19 mouse cellular contexts compared by ENCODE assay signal in the genomic region with DNA sequence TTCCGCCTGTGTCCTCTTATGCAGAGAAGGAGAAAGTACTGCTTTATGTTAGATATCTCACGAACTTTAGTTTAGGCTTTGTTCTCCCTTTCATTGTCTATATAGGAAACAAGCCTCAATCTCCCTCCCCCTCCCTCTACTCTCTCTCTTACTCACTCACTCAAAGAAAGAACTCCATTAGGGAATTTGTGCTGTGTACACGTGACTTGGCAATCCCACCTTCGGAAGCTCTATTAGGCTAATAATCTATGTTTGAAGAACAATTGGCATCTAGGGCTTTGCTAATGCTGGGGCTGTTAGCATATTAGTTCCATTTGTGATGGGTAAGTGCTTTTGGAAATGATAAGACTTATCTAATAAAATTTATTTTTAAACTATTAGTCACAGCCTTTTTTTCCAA.
A peak's percentile ranks its signal among the peaks of the same experiment; 100 is the strongest.
DNase-seq lines count a peak whose midpoint lies in the region; ATAC-seq lines count a peak whose summit lies in the region.
"Had no signal": no experiment of that assay in that cellular context is flagged by ENCODE, and none has a peak within 500 bp of the region (broad histone marks: within the 10 kb centered on the region; RNA-seq: fewer than 3 reads in every experiment).

No protein-coding gene starts in this region.

- peak; percentile 51 for DNase-seq in forebrain, embryonic 14.5 days (ENCODE audit: low spot score)
- DNase-seq in forebrain, embryonic 11.5 days (ENCODE audit: low spot score): no peak
- no peak for DNase-seq in hindbrain, embryonic 14.5 days (ENCODE audit: low spot score)
- no peak for DNase-seq in hindbrain, embryonic 11.5 days (ENCODE audit: low spot score)
- no peak for DNase-seq in midbrain, embryonic 10.5 days (ENCODE audit: low spot score)
- no peak for DNase-seq in cerebellum, postnatal 10 days
- DNase-seq: adrenal gland, postnatal 10 days; cerebellum, adult 11-12 months; cerebellum, adult 9-10 months; cerebellum, postnatal 36 days; gastrocnemius, postnatal 10 days; heart, adult 18-20 months; heart, postnatal 10 days; heart, postnatal 4 days had no signal

- H3K27me3 ChIP-seq in forebrain, embryonic 14.5 days (replicated peaks; ENCODE audit: control insufficient read depth, insufficient read depth, low read length): no peaks in the 10 kb centered on the region
- H3K27me3 ChIP-seq in forebrain, embryonic 11.5 days (ENCODE audit: control insufficient read depth, insufficient read depth, low read length): no peaks in the 10 kb centered on the region
- H3K27me3 ChIP-seq in hindbrain, embryonic 14.5 days (ENCODE audit: control insufficient read depth, insufficient read depth, low read length): no peaks in the 10 kb centered on the region
- no peaks in the 10 kb centered on the region for H3K27me3 ChIP-seq in hindbrain, embryonic 11.5 days (ENCODE audit: control insufficient read depth, insufficient read depth, low read length)
- H3K27me3 ChIP-seq in midbrain, embryonic 15.5 days (replicated peaks): no peaks in the 10 kb centered on the region
- no peaks in the 10 kb centered on the region for H3K27me3 ChIP-seq in midbrain, embryonic 10.5 days (ENCODE audit: low read depth, poor library complexity, severe bottlenecking)
- H3K27me3 ChIP-seq in neural tube, embryonic 14.5 days (ENCODE audit: control insufficient read depth, insufficient read depth, low read length): no peaks in the 10 kb centered on the region
- H3K27me3 ChIP-seq: embryonic facial prominence, embryonic 13.5 days; intestine, embryonic 15.5 days had no signal

- no peak for ATAC-seq in forebrain, embryonic 14.5 days
- ATAC-seq in forebrain, embryonic 11.5 days (replicated peaks; ENCODE audit: low FRiP score): no peak
- no peak for ATAC-seq in hindbrain, embryonic 14.5 days (ENCODE audit: low FRiP score)
- no peak for ATAC-seq in hindbrain, embryonic 11.5 days (ENCODE audit: low FRiP score)
- no peak for ATAC-seq in midbrain, embryonic 15.5 days (replicated peaks)
- no peak for ATAC-seq in neural tube, embryonic 14.5 days (ENCODE audit: low read depth)
- ATAC-seq: intestine, embryonic 15.5 days had no signal

- no peak overlapping the region for H3K4me3 ChIP-seq in forebrain, embryonic 14.5 days (ENCODE audit: low read depth, low read length)
- no peak overlapping the region for H3K4me3 ChIP-seq in forebrain, embryonic 11.5 days (ENCODE audit: low read depth, low read length)
- no peak overlapping the region for H3K4me3 ChIP-seq in hindbrain, embryonic 14.5 days (replicated peaks; ENCODE audit: low read length)
- no peak overlapping the region for H3K4me3 ChIP-seq in hindbrain, embryonic 11.5 days (ENCODE audit: low read depth, low read length)
- H3K4me3 ChIP-seq in midbrain, embryonic 15.5 days: no peak overlapping the region
- H3K4me3 ChIP-seq in midbrain, embryonic 10.5 days: no peak overlapping the region
- no peak overlapping the region for H3K4me3 ChIP-seq in neural tube, embryonic 14.5 days (ENCODE audit: low read depth, low read length)
- H3K4me3 ChIP-seq: embryonic facial prominence, embryonic 13.5 days; heart, embryonic 10.5 days; intestine, embryonic 15.5 days had no signal

- H3K9me3 ChIP-seq in forebrain, embryonic 14.5 days (replicated peaks; ENCODE audit: control insufficient read depth, low read length): no peaks in the 10 kb centered on the region
- H3K9me3 ChIP-seq in forebrain, embryonic 11.5 days (ENCODE audit: control insufficient read depth, low read length): no peaks in the 10 kb centered on the region
- H3K9me3 ChIP-seq in hindbrain, embryonic 14.5 days (ENCODE audit: control insufficient read depth, low read length): no peaks in the 10 kb centered on the region
- no peaks in the 10 kb centered on the region for H3K9me3 ChIP-seq in hindbrain, embryonic 11.5 days (ENCODE audit: control insufficient read depth, low read length)
- no peaks in the 10 kb centered on the region for H3K9me3 ChIP-seq in midbrain, embryonic 15.5 days
- H3K9me3 ChIP-seq in midbrain, embryonic 10.5 days (replicated peaks): no peaks in the 10 kb centered on the region
- no peaks in the 10 kb centered on the region for H3K9me3 ChIP-seq in neural tube, embryonic 14.5 days (ENCODE audit: control insufficient read depth, low read length)
- H3K9me3 ChIP-seq: embryonic facial prominence, embryonic 13.5 days; heart, embryonic 10.5 days; intestine, embryonic 15.5 days had no signal

- no peak overlapping the region for H3K9ac ChIP-seq in forebrain, embryonic 14.5 days (ENCODE audit: low read length)
- H3K9ac ChIP-seq in forebrain, embryonic 11.5 days (ENCODE audit: low read length): no peak overlapping the region
- H3K9ac ChIP-seq in hindbrain, embryonic 14.5 days: no peak overlapping the region
- no peak overlapping the region for H3K9ac ChIP-seq in hindbrain, embryonic 11.5 days (ENCODE audit: low read depth, low read length)
- H3K9ac ChIP-seq in midbrain, embryonic 15.5 days: no peak overlapping the region
- no peak overlapping the region for H3K9ac ChIP-seq in neural tube, embryonic 14.5 days (replicated peaks; ENCODE audit: low read depth, low read length)
- H3K9ac ChIP-seq: embryonic facial prominence, embryonic 13.5 days; intestine, embryonic 15.5 days had no signal

- H3K4me1 ChIP-seq in forebrain, embryonic 14.5 days (ENCODE audit: control insufficient read depth, insufficient read depth, low read length): peaks cover 6% of the 10 kb centered on the region; the same call in 1 of the 2 replicates
- peaks cover 3% of the 10 kb centered on the region; the same call in 1 of the 2 replicates for H3K4me1 ChIP-seq in forebrain, embryonic 11.5 days (replicated peaks; ENCODE audit: control insufficient read depth, insufficient read depth, low read length)
- peaks cover 34% of the 10 kb centered on the region for H3K4me1 ChIP-seq in hindbrain, embryonic 14.5 days (replicated peaks; ENCODE audit: control insufficient read depth, insufficient read depth, low read length)
- no peaks in the 10 kb centered on the region for H3K4me1 ChIP-seq in hindbrain, embryonic 11.5 days (replicated peaks; ENCODE audit: control insufficient read depth, insufficient read depth, low read length)
- H3K4me1 ChIP-seq in midbrain, embryonic 15.5 days: peaks cover 37% of the 10 kb centered on the region
- peaks cover 12% of the 10 kb centered on the region; the same call in 1 of the 2 replicates for H3K4me1 ChIP-seq in midbrain, embryonic 10.5 days
- H3K4me1 ChIP-seq in neural tube, embryonic 14.5 days (ENCODE audit: control insufficient read depth, insufficient read depth, low read length): peaks cover 34% of the 10 kb centered on the region
- H3K4me1 ChIP-seq: intestine, embryonic 15.5 days had no signal

- no peaks in the 10 kb centered on the region for H3K36me3 ChIP-seq in forebrain, embryonic 14.5 days (ENCODE audit: control insufficient read depth, insufficient read depth, low read length)
- no peaks in the 10 kb centered on the region for H3K36me3 ChIP-seq in forebrain, embryonic 11.5 days (ENCODE audit: control insufficient read depth, insufficient read depth, low read length)
- H3K36me3 ChIP-seq in hindbrain, embryonic 14.5 days (replicated peaks; ENCODE audit: control insufficient read depth, insufficient read depth): no peaks in the 10 kb centered on the region
- H3K36me3 ChIP-seq in hindbrain, embryonic 11.5 days (ENCODE audit: control insufficient read depth, insufficient read depth, low read length): no peaks in the 10 kb centered on the region
- no peaks in the 10 kb centered on the region for H3K36me3 ChIP-seq in midbrain, embryonic 15.5 days (replicated peaks)
- no peaks in the 10 kb centered on the region for H3K36me3 ChIP-seq in midbrain, embryonic 10.5 days
- H3K36me3 ChIP-seq in neural tube, embryonic 14.5 days (ENCODE audit: control insufficient read depth, insufficient read depth, low read length): no peaks in the 10 kb centered on the region
- H3K36me3 ChIP-seq: embryonic facial prominence, embryonic 13.5 days; heart, embryonic 10.5 days; intestine, embryonic 15.5 days had no signal

- H3K4me2 ChIP-seq in forebrain, embryonic 14.5 days (ENCODE audit: low read length): no peak overlapping the region
- H3K4me2 ChIP-seq in forebrain, embryonic 11.5 days (ENCODE audit: low read depth, low read length, severe bottlenecking): no peak overlapping the region
- no peak overlapping the region for H3K4me2 ChIP-seq in hindbrain, embryonic 14.5 days (replicated peaks)
- H3K4me2 ChIP-seq in hindbrain, embryonic 11.5 days (replicated peaks; ENCODE audit: low read depth, low read length): no peak overlapping the region
- H3K4me2 ChIP-seq in midbrain, embryonic 15.5 days: no peak overlapping the region
- H3K4me2 ChIP-seq in neural tube, embryonic 14.5 days (ENCODE audit: low read depth, low read length): no peak overlapping the region
- H3K4me2 ChIP-seq: embryonic facial prominence, embryonic 13.5 days; intestine, embryonic 15.5 days had no signal

- WGBS in forebrain, embryonic 14.5 days: 25% methylated on average over 4 of the region's 4 CpGs
- 41% methylated on average over 4 of the region's 4 CpGs for WGBS in forebrain, embryonic 11.5 days
- 45% methylated on average over 4 of the region's 4 CpGs for WGBS in hindbrain, embryonic 14.5 days
- WGBS in hindbrain, embryonic 11.5 days: 68% methylated on average over 4 of the region's 4 CpGs
- 39% methylated on average over 4 of the region's 4 CpGs for WGBS in midbrain, embryonic 15.5 days
- WGBS in midbrain, embryonic 10.5 days: 48% methylated on average over 4 of the region's 4 CpGs
- 59% methylated on average over 4 of the region's 4 CpGs for WGBS in neural tube, embryonic 14.5 days

- H3K27ac ChIP-seq in forebrain, embryonic 14.5 days (ENCODE audit: low read depth, low read length): no peak overlapping the region
- H3K27ac ChIP-seq in forebrain, embryonic 11.5 days (ENCODE audit: low read depth, low read length): no peak overlapping the region
- peak overlapping the region; percentile 51 for H3K27ac ChIP-seq in hindbrain, embryonic 14.5 days
- H3K27ac ChIP-seq in hindbrain, embryonic 11.5 days (ENCODE audit: low read depth, low read length): no peak overlapping the region
- 0 out of 2 replicates have a peak overlapping the region, but pooled peaks have one; percentile 15 for H3K27ac ChIP-seq in midbrain, embryonic 15.5 days
- no peak overlapping the region for H3K27ac ChIP-seq in midbrain, embryonic 10.5 days (replicated peaks)
- peak overlapping the region; percentile 52; the same call in 1 of the 2 replicates for H3K27ac ChIP-seq in neural tube, embryonic 14.5 days (ENCODE audit: low read depth, low read length)
- H3K27ac ChIP-seq: embryonic facial prominence, embryonic 13.5 days; heart, embryonic 10.5 days; intestine, embryonic 15.5 days had no signal

Comparison
In these comparisons a context has a peak if more than half of its experiments do, and no peak if none do; other contexts are left out.
1. H3K27ac ChIP-seq: peak in hindbrain, embryonic 14.5 days (single experiment), midbrain, embryonic 15.5 days (single experiment) and neural tube, embryonic 14.5 days (single experiment); none in forebrain, embryonic 14.5 days (single experiment), forebrain, embryonic 11.5 days (single experiment), hindbrain, embryonic 11.5 days (single experiment) and midbrain, embryonic 10.5 days (single experiment).